Mouse (Mus musculus) neural tube, embryonic 11.5 days (tissue): ENCODE results near the gene Dynlt1f. TPM values are rescaled to one million over a fixed set of nuclear protein-coding genes. Genes with fewer than 3 reads are reported as not detected.
"Not testable (repeated sequence)": the region's sequence is repeated elsewhere in the genome, so short reads cannot be mapped to it uniquely, and the experiment has no call there.

ENCODE experiments used
- ATAC-seq: fragments of 200-750 bp; cut with Nextera tagmentation; 2 replicates; pipeline ENCODE4 v1.8.0; 2017; ENCODE audit warnings: moderate number of reproducible peaks, mild to moderate bottlenecking, moderate TSS enrichment, moderate library complexity; ENCODE audit not compliant: insufficient read depth, low FRiP score, low TSS enrichment
- DNase-seq: peaks from one replicate; pipeline ENCODE4 v3.0.0-alpha.2; 2015; ENCODE audit warnings: low spot score
- H3K27ac ChIP-seq: fragments of 300-500 bp; sonication (generic); 2 replicates; pipeline ENCODE4 v1.5.1; 2014; ENCODE audit warnings: low read depth, mild to moderate bottlenecking, low read length
- H3K27me3 ChIP-seq: fragments of 300-500 bp; sonication (generic); 2 replicates; pipeline ENCODE4 v1.6.1; 2014; ENCODE audit warnings: mild to moderate bottlenecking, low read length, mixed read lengths; ENCODE audit not compliant: control insufficient read depth, insufficient read depth
- H3K36me3 ChIP-seq: fragments of 300-500 bp; sonication (generic); 2 replicates; pipeline ENCODE4 v1.6.1; 2014; ENCODE audit warnings: mild to moderate bottlenecking, low read length, moderate library complexity, mixed read lengths; ENCODE audit not compliant: control insufficient read depth, insufficient read depth
- H3K4me1 ChIP-seq: fragments of 300-500 bp; sonication (generic); 2 replicates; pipeline ENCODE4 v1.6.1; 2014; ENCODE audit warnings: low read length, mixed read lengths; ENCODE audit not compliant: control insufficient read depth, insufficient read depth
- H3K4me2 ChIP-seq: fragments of 300-500 bp; sonication (generic); 2 replicates; pipeline ENCODE4 v1.6.1; 2014; ENCODE audit warnings: low read depth, mild to moderate bottlenecking, moderate library complexity
- H3K4me3 ChIP-seq: fragments of 300-500 bp; sonication (generic); 2 replicates; pipeline ENCODE4 v1.5.1; 2014; ENCODE audit warnings: low read depth, low read length
- H3K9ac ChIP-seq: fragments of 300-500 bp; sonication (generic); 2 replicates; pipeline ENCODE4 v1.6.1; 2014; ENCODE audit warnings: mild to moderate bottlenecking, low read length
- H3K9me3 ChIP-seq: fragments of 300-500 bp; sonication (generic); 2 replicates; pipeline ENCODE4 v1.6.1; 2016; ENCODE audit warnings: low read length; ENCODE audit not compliant: control insufficient read depth
- WGBS: fragments of 180-500 bp; shearing (Covaris S2); extraction: QIAGEN DNeasy Blood & Tissue Kit; methylation state at CpG from one replicate; pipeline ENCODE4 v1.1.7; 2014; 5-methylcytosine and 5-hydroxymethylcytosine counted together
- polyA plus RNA-seq: library from polyadenylated mRNA; unstranded; fragments of >200 nt; fragmentation: Nextera tagmentation; extraction: Ambion mirVana; gene quantifications from 2 replicates; pipeline ENCODE4 v1.2.1, GENCODE M21; 2014

Gene Dynlt1f
- polyA plus RNA-seq, 1 experiment from 2014 or later, result 335 TPM

DNA sequence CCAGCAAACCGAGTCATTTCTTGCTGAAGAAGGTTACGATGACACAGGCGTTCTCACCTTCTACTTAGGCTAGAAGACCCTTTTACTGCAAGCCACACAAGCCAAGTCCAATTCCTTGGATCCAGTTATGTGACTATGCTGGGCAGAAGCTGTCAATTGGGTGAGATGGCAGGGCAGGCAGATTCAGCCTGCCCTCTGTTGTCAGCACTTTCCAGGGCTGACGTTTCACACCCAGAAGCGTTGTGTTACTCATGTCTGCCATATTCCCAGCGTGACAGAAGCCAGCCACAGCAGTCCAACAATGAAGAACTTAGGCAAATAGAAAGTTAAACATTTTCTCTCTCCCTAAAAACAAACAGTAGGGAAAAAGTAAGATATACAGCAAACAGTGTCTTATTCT is 35.7 kb downstream of the Dynlt1f start:
- not testable (repeated sequence) for H3K36me3 ChIP-seq, H3K4me1 ChIP-seq, ATAC-seq, H3K27me3 ChIP-seq, H3K9me3 ChIP-seq, H3K9ac ChIP-seq, H3K27ac ChIP-seq, H3K4me3 ChIP-seq, DNase-seq, H3K4me2 ChIP-seq
- WGBS, result 81% methylated on average over 5 of the region's 6 CpGs

DNA sequence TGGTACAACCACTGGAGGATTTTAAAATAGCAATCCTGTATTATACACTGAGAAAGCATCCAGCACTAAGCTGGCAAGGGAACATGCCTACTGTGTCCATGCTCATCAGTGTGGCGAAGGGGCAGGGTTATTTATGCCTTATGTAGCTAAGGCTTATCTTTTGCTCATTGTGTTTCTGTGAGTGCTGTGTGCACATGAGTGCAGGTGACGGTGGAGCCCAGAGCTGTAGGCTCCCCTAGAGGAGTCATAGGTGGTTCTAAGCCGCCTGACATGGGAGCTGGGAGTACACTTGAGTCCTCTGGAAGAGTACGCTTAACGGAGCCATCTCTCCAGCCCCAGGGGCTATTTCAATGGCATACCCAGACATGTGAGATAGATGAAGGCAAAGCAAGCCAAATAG is 36.4 kb downstream of the Dynlt1f start:
- H3K4me3 ChIP-seq, H3K4me1 ChIP-seq, H3K9ac ChIP-seq, DNase-seq, H3K36me3 ChIP-seq, H3K4me2 ChIP-seq, H3K27ac ChIP-seq, H3K27me3 ChIP-seq, H3K9me3 ChIP-seq, ATAC-seq: not testable (repeated sequence)
- WGBS, result 89% methylated on average over 5 of the region's 5 CpGs

DNA sequence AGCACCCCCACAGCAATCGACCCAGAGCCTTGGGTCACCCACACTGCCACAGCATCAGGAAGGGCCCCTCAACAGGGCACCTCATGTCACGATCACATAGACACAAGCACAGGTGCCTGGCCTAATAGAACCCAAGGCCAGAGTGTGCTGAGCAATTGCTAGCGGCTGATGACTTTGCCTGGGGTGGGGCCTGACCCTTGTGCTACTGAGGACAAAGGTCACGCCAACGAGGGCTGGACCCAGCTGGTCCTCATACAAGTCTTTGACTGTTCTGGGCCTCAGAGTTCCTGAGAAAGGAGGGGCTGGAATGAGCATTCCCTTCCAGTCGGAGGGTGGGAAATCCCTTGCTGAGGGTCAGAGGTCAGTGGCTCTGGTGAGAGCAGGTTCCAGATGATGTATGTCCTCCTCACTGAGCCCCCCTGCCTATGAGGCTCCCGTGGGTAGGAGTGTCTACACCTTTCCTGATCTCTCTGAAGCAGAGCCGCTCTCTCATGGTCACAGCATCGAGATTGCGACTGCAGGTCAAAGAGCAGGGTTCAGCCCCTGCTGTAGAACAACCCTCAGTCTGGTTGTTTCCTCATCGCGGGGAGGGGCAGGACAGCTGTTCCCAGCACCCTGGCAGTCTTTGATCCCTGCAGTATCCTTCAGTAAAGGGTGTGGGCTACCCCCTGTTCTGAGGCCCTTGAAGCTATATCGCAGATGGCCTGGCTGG is 37.9 kb downstream of the Dynlt1f start:
- not testable (repeated sequence) for H3K27ac ChIP-seq, ATAC-seq, DNase-seq, H3K36me3 ChIP-seq, H3K27me3 ChIP-seq, H3K4me1 ChIP-seq, H3K9ac ChIP-seq, H3K4me3 ChIP-seq, H3K4me2 ChIP-seq, H3K9me3 ChIP-seq
- WGBS, result 40% methylated on average over 6 of the region's 13 CpGs

DNA sequence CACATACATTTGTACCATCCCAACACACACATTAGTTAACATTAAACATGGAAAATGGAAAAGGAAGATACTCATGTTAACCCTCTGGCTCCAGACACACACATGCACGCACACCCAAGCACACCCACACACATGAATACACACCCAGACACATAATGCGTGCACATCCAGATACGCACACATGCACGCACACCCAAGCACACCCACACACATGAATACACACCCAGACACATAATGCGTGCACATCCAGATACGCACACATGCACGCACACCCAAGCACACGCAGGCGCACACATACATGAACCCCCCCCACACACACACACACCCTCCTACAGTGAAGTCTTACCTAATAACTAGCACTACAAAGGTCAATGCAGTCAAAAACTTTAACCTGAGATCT is 39.0 kb downstream of the Dynlt1f start:
- WGBS, result 97% methylated on average over 9 of the region's 9 CpGs
- not testable (repeated sequence) for H3K36me3 ChIP-seq, H3K27me3 ChIP-seq, H3K4me3 ChIP-seq, H3K4me1 ChIP-seq, H3K27ac ChIP-seq, ATAC-seq, H3K4me2 ChIP-seq, H3K9me3 ChIP-seq, DNase-seq, H3K9ac ChIP-seq

DNA sequence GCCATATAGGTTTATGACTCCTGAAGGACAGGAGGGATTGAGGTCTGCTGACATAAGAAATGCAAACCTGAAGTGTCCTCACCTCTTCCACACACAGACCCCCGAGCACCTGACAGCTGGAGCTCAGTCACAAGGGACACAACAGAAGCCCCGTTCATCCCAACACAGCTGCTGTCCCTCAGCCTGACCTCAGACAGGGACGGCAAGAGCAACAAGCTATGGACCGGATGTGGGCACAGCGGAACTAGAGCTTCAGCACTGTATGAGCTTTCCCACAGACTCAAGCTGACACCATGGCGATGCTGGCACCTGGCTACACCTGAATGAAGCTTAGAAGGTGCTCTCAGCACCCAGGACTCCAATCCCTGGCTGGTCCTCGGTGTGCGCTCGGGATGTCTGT is 41.4 kb downstream of the Dynlt1f start:
- H3K4me2 ChIP-seq, H3K4me1 ChIP-seq, H3K27ac ChIP-seq, H3K9ac ChIP-seq, H3K27me3 ChIP-seq, H3K36me3 ChIP-seq, ATAC-seq, H3K9me3 ChIP-seq, H3K4me3 ChIP-seq, DNase-seq: not testable (repeated sequence)
- WGBS, result 93% methylated on average over 4 of the region's 9 CpGs

GRCm38 (mm10) chr17:6613524-6613923 is 42.2 kb downstream of the Dynlt1f start:
- not testable (repeated sequence) for H3K36me3 ChIP-seq, H3K9ac ChIP-seq, DNase-seq, H3K4me2 ChIP-seq, H3K4me1 ChIP-seq, H3K27ac ChIP-seq, H3K27me3 ChIP-seq, ATAC-seq, H3K9me3 ChIP-seq, H3K4me3 ChIP-seq
- 61% methylated on average over 11 of the region's 14 CpGs for WGBS

DNA sequence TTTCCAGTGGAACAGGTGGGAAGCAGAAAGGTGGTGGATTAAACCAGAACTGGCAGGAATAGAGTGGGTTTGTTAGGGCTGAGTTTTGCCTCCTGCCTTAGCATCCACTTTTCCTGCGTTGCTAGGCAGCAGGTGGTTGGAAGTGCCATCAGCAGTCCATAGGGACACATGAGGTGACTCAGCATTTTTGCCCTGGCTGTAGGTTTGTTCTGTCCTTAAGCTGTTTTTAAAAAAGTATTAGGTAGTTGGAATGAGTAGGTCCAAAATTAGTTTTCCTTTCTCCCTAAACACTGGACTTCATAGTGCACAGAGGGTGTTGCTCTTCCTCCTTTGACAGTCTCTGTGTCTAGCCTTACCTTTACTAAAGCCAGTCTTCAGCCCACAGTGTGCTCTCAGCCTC is 50.4 kb downstream of the Dynlt1f start:
- H3K27ac ChIP-seq, H3K9me3 ChIP-seq, H3K4me1 ChIP-seq, DNase-seq, H3K27me3 ChIP-seq, H3K36me3 ChIP-seq, H3K4me2 ChIP-seq, ATAC-seq, H3K4me3 ChIP-seq, H3K9ac ChIP-seq: not testable (repeated sequence)
- WGBS, result 71% methylated on average over 1 of the region's 1 CpGs

GRCm38 (mm10) chr17:6602205-6602604 is 53.5 kb downstream of the Dynlt1f start:
- not testable (repeated sequence) for DNase-seq, H3K36me3 ChIP-seq, H3K27ac ChIP-seq, H3K27me3 ChIP-seq, H3K4me3 ChIP-seq, H3K9me3 ChIP-seq, H3K9ac ChIP-seq, H3K4me1 ChIP-seq, H3K4me2 ChIP-seq, ATAC-seq
- WGBS, result 21% methylated on average over 3 of the region's 4 CpGs

- DNase-seq (peak; percentile 85), ATAC-seq (peak; percentile 97)
- H3K9me3 ChIP-seq, H3K27me3 ChIP-seq, H3K36me3 ChIP-seq, H3K27ac ChIP-seq, H3K4me1 ChIP-seq, H3K9ac ChIP-seq: not testable (repeated sequence)
- WGBS, result 10% methylated on average over 24 of the region's 40 CpGs
- H3K4me3 ChIP-seq, result 0 out of 2 replicates have a peak within 1 kb of the TSS, but pooled peaks have one; percentile 13
- 0 out of 2 replicates have a peak within 1 kb of the TSS, but pooled peaks have one; percentile 24 for H3K4me2 ChIP-seq
These were observed 54.3 kb downstream of the Dynlt1f start, which contains the start of gene Dynlt1c for GRCm38 (mm10) chr17:6601204-6601911. Dynlt1c (plus strand) TSS chr17:6601671.
